Mouse (Mus musculus) liver, adult 2 months (tissue): ENCODE data around the gene Ccdc141.

ENCODE experiments used
- CTCF ChIP-seq: fragments of 200-500 bp; IDR thresholded peaks from 2 replicates; pipeline ENCODE4 v1.5.1; 2011; ENCODE audit warnings: low read depth, low read length, control low read depth
- POLR2A ChIP-seq: fragments of 200-500 bp; IDR thresholded peaks from 2 replicates; pipeline ENCODE4 v1.6.1; 2011; ENCODE audit warnings: low read length, control low read depth; ENCODE audit not compliant: insufficient read depth; ENCODE audit errors: extremely low read depth

DNA sequence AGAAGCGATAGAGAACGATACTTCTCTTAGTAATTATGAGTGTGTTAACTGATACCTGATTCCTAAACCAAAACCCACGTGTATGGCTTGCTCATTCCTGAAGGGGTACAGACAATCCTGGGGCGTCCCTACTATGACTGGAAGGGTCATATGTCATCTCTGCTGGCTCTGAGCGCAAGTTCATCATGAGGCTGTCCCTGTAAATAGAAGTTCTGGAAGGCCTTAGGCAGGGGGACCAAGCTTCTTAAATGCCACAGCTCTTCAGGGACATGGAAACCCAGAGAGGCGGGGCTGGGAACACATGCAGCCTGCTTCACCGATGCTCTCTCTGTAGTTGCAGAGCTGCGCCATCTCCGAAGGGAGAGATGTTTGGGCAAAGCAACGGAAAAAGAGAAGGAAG, 133.2 kb downstream of the Ccdc141 start:
- TF ChIP-seq CTCF (no peak), POLR2A (no peak)
